Mouse (Mus musculus) spleen, adult 2 months (tissue): ENCODE results near the gene Kcnk5.

Experiments used
- CTCF ChIP-seq: fragments of 200-500 bp; IDR thresholded peaks from 2 replicates; pipeline ENCODE4 v1.5.1; 2011; ENCODE audit warnings: mild to moderate bottlenecking, inconsistent platforms; ENCODE audit not compliant: insufficient read depth, insufficient read length, insufficient replicate concordance; ENCODE audit errors: extremely low read depth
- POLR2A ChIP-seq: fragments of 200-500 bp; IDR thresholded peaks from 2 replicates; pipeline ENCODE4 v1.6.1; 2011; ENCODE audit warnings: low read depth, low read length, inconsistent platforms

DNA sequence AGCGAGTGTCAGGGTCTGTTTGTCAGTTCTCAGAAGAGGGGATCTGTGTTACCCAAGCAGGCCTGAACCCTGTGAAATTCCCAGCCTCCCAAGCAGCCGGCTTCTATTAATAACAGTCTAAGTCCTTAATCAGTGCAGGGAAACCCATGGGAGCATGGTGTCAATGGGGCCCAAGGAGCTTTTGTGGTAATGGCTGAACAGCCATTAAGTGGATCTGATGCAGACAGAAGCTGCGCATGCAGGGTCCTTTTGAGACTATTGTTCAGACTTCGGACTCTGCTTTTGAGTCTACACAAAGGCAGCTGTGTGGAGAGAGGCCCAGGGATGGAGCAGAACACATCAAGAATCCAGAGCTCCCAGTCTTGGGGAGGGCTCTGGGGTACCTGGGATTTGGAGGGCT lies 43.9 kb upstream of the Kcnk5 start:
- TF ChIP-seq POLR2A (no peak), CTCF (no peak)
